ENCODE assay signal across 9 mouse cellular contexts in the genomic region with DNA sequence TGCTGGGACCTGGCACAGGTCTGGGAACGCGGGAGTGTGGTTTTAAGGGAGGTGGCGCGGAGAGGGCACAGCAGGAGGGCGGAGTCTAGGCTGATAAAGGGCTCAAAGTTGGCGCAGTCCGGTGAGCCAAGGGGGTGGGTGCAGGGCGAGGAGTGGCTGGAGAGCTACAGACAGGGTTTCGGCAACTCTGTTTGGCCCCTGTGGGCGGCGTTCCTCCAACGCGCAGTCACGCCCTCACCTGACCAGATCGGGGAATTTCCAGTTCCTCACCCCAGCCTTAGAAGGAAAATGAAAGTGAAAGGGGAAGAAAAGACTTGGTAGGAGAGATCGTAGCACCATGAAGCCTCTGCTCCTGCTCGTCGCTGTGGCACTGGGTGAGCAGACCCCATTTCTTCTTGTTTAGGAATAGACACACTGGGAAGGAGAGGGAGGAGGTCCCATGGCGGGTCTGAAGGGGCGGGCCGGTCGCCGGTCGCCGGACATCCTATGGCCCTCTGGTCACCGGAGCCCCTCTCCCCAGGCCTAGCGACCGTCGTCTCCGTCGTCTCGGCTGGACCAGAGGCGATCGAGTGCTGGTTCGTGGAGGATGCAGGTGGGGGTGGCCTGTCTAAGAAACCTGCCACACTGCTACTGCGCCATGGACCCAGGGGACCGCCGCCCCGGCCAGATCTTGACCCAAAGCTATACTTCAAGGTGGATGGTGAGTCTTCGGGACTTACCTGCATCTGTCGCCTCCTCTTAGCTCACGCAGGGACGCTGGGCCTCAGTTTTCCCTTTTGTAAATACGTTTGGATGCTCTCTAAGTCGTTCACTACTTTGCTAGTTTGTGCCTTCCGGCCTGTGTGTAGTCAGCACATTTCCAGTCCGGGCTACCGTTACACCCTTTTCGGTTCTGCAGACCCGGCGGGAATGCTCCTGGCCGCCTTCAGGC. TPM values are rescaled to one million over a fixed set of nuclear protein-coding genes. Genes with fewer than 3 reads are reported as not detected.
DNase-seq lines count a peak whose midpoint lies in the region; ATAC-seq and TF ChIP-seq lines count a peak whose summit lies in the region.
"Had no signal": no experiment of that assay in that cellular context is flagged by ENCODE, and none has a peak within 500 bp of the region (broad histone marks: within the 10 kb centered on the region; RNA-seq: fewer than 3 reads in every experiment).

No protein-coding gene starts in this region.

- peaks cover 2% of the 10 kb centered on the region; the same call in 1 of the 2 replicates for H3K36me3 ChIP-seq in hindbrain, postnatal 0 days (ENCODE audit: insufficient read depth, low read length)
- H3K36me3 ChIP-seq in limb, embryonic 15.5 days: peaks cover 18% of the 10 kb centered on the region; the same call in 1 of the 2 replicates
- H3K36me3 ChIP-seq in midbrain, embryonic 14.5 days (ENCODE audit: control insufficient read depth, insufficient read depth, low read length): peaks cover 9% of the 10 kb centered on the region

- WGBS in hindbrain, postnatal 0 days: 3% methylated on average over 52 of the region's 52 CpGs
- under 1% methylated on average over 52 of the region's 52 CpGs for WGBS in limb, embryonic 15.5 days
- WGBS in midbrain, embryonic 14.5 days: under 1% methylated on average over 52 of the region's 52 CpGs

- H3K4me3 ChIP-seq in hindbrain, postnatal 0 days (ENCODE audit: low read length): peak overlapping the region; percentile 48
- H3K4me3 ChIP-seq in limb, embryonic 15.5 days: peak overlapping the region; percentile 56
- peak overlapping the region; percentile 36 for H3K4me3 ChIP-seq in midbrain, embryonic 14.5 days (replicated peaks; ENCODE audit: low read depth, low read length)

- DNase-seq in right cerebral cortex, adult 18-20 months: peak; percentile 54
- DNase-seq in right cerebral cortex, postnatal 4 days: no peak
- peak; percentile 66 to 78 for DNase-seq in cerebellum, postnatal 14 days
- peak; percentile 55 for DNase-seq in gastrocnemius, postnatal 10 days
- peak; percentile 51 for DNase-seq in hindbrain, postnatal 0 days (ENCODE audit: low spot score)
- DNase-seq in midbrain, embryonic 14.5 days: peak; percentile 37
- peak; percentile 78 to 79 for DNase-seq in spleen, postnatal 14 days (ENCODE audit: low spot score in 2 of 2)

- peak overlapping the region; percentile 59 for H3K27ac ChIP-seq in hindbrain, postnatal 0 days
- H3K27ac ChIP-seq in limb, embryonic 15.5 days: peak overlapping the region; percentile 78
- H3K27ac ChIP-seq in midbrain, embryonic 14.5 days (replicated peaks; ENCODE audit: low read depth, low read length): 0 out of 2 replicates have a peak overlapping the region, but pooled peaks have one; percentile 41

- no peaks in the 10 kb centered on the region for H3K9me3 ChIP-seq in hindbrain, postnatal 0 days (ENCODE audit: low read length)
- H3K9me3 ChIP-seq in limb, embryonic 15.5 days: no peaks in the 10 kb centered on the region
- no peaks in the 10 kb centered on the region for H3K9me3 ChIP-seq in midbrain, embryonic 14.5 days (ENCODE audit: control insufficient read depth, low read length)

- peak overlapping the region; percentile 52 for H3K9ac ChIP-seq in hindbrain, postnatal 0 days (replicated peaks; ENCODE audit: low read length)
- peak overlapping the region; percentile 54 for H3K9ac ChIP-seq in limb, embryonic 15.5 days
- peak overlapping the region; percentile 52 for H3K9ac ChIP-seq in midbrain, embryonic 14.5 days (replicated peaks; ENCODE audit: low read length)

- ATAC-seq in hindbrain, postnatal 0 days: no peak
- ATAC-seq in limb, embryonic 15.5 days (ENCODE audit: insufficient number of reproducible peaks, low FRiP score, low TSS enrichment, low read depth): no peak
- no peak for ATAC-seq in midbrain, embryonic 14.5 days (ENCODE audit: low FRiP score, low TSS enrichment)

- peak; percentile 47 for TF ChIP-seq CTCF in hindbrain, postnatal 0 days (IDR thresholded peaks at IDR 0.05; ENCODE audit: low read depth)

- peak overlapping the region; percentile 74 for H3K4me2 ChIP-seq in hindbrain, postnatal 0 days (ENCODE audit: low read depth, low read length)
- H3K4me2 ChIP-seq in limb, embryonic 15.5 days: peak overlapping the region; percentile 88
- H3K4me2 ChIP-seq in midbrain, embryonic 14.5 days (ENCODE audit: low read length): peak overlapping the region; percentile 63

- 0 out of 2 replicates have a peak, but pooled peaks cover 5% of the 10 kb centered on the region for H3K4me1 ChIP-seq in hindbrain, postnatal 0 days (ENCODE audit: insufficient read depth, low read length)
- H3K4me1 ChIP-seq in limb, embryonic 15.5 days: peaks cover 56% of the 10 kb centered on the region
- H3K4me1 ChIP-seq in midbrain, embryonic 14.5 days (ENCODE audit: control insufficient read depth, insufficient read depth, low read length): peaks cover 29% of the 10 kb centered on the region

- H3K27me3 ChIP-seq in hindbrain, postnatal 0 days (ENCODE audit: insufficient read depth, low read length): no peaks in the 10 kb centered on the region
- H3K27me3 ChIP-seq in limb, embryonic 15.5 days: no peaks in the 10 kb centered on the region
- H3K27me3 ChIP-seq in midbrain, embryonic 14.5 days (ENCODE audit: control insufficient read depth, insufficient read depth, low read length): no peaks in the 10 kb centered on the region

RNA-seq across cellular contexts. Expression of a gene that starts 3.9 kb away (rescaled TPM):
- total RNA-seq in gastrocnemius, postnatal 10 days (2021): 10 to 100 TPM; 18.9 to 21.9 TPM
- total RNA-seq in hindbrain, postnatal 0 days (2014; rRNA removed): 58.5 TPM in 2 replicates
- polyA plus RNA-seq in hindbrain, postnatal 0 days (2015; fragmentation: Nextera tagmentation; extraction: Ambion mirVana): 20.8 and 23.0 TPM in 2 replicates
- polyA plus RNA-seq in limb, embryonic 15.5 days (2015; fragmentation: Nextera tagmentation; extraction: Ambion mirVana): 14.0 and 15.5 TPM in 2 replicates
- polyA plus RNA-seq in midbrain, embryonic 14.5 days (2014; fragmentation: Nextera tagmentation; extraction: Ambion mirVana): 12.1 and 13.1 TPM in 2 replicates

RNA-seq across cellular contexts. Expression of a gene that starts 3.9 kb away (rescaled TPM):
- 10 to 100 TPM; 40.7 to 41.3 TPM for total RNA-seq in gastrocnemius, postnatal 10 days (2021)
- 41.5 and 61.8 TPM in 2 replicates for total RNA-seq in hindbrain, postnatal 0 days (2014; rRNA removed)
- 39.1 and 40.2 TPM in 2 replicates for polyA plus RNA-seq in hindbrain, postnatal 0 days (2015; fragmentation: Nextera tagmentation; extraction: Ambion mirVana)
- 42.1 and 46.3 TPM in 2 replicates for polyA plus RNA-seq in limb, embryonic 15.5 days (2015; fragmentation: Nextera tagmentation; extraction: Ambion mirVana)
- polyA plus RNA-seq in midbrain, embryonic 14.5 days (2014; fragmentation: Nextera tagmentation; extraction: Ambion mirVana): 18.3 and 20.6 TPM in 2 replicates

RNA-seq across cellular contexts. Expression of a gene that starts 9.7 kb away (rescaled TPM):
- total RNA-seq in gastrocnemius, postnatal 10 days (2021): 10 to 100 TPM; 29.3 to 40.2 TPM
- 91.4 and 116 TPM in 2 replicates for total RNA-seq in hindbrain, postnatal 0 days (2014; rRNA removed)
- polyA plus RNA-seq in hindbrain, postnatal 0 days (2015; fragmentation: Nextera tagmentation; extraction: Ambion mirVana): 36.1 and 36.8 TPM in 2 replicates
- polyA plus RNA-seq in limb, embryonic 15.5 days (2015; fragmentation: Nextera tagmentation; extraction: Ambion mirVana): 51.8 and 58.5 TPM in 2 replicates
- 47.2 and 50.3 TPM in 2 replicates for polyA plus RNA-seq in midbrain, embryonic 14.5 days (2014; fragmentation: Nextera tagmentation; extraction: Ambion mirVana)

RNA-seq across cellular contexts. Expression of a gene that starts 10.4 kb away (rescaled TPM):
- 10 to 100 TPM; 12.1 to 13.5 TPM for total RNA-seq in gastrocnemius, postnatal 10 days (2021)
- 52.1 and 58.4 TPM in 2 replicates for total RNA-seq in hindbrain, postnatal 0 days (2014; rRNA removed)
- 39.0 and 41.9 TPM in 2 replicates for polyA plus RNA-seq in hindbrain, postnatal 0 days (2015; fragmentation: Nextera tagmentation; extraction: Ambion mirVana)
- polyA plus RNA-seq in limb, embryonic 15.5 days (2015; fragmentation: Nextera tagmentation; extraction: Ambion mirVana): 47.2 and 55.7 TPM in 2 replicates
- 40.7 and 44.6 TPM in 2 replicates for polyA plus RNA-seq in midbrain, embryonic 14.5 days (2014; fragmentation: Nextera tagmentation; extraction: Ambion mirVana)

RNA-seq across cellular contexts. Expression of a gene that starts 14.7 kb away (rescaled TPM):
- not detected for total RNA-seq in gastrocnemius, postnatal 10 days (2021)
- total RNA-seq in hindbrain, postnatal 0 days (2014; rRNA removed): 1.3 TPM in 1 of 2 replicates, not detected in the other
- polyA plus RNA-seq in hindbrain, postnatal 0 days (2015; fragmentation: Nextera tagmentation; extraction: Ambion mirVana): 0.88 and 1.2 TPM in 2 replicates
- 0.19 and 0.30 TPM in 2 replicates for polyA plus RNA-seq in limb, embryonic 15.5 days (2015; fragmentation: Nextera tagmentation; extraction: Ambion mirVana)
- polyA plus RNA-seq in midbrain, embryonic 14.5 days (2014; fragmentation: Nextera tagmentation; extraction: Ambion mirVana): 1.1 TPM in 1 of 2 replicates, not detected in the other
- total RNA-seq: adrenal gland, postnatal 4 days had no signal
